Mouse (Mus musculus): ENCODE data around the gene Plekha5. TPM values are rescaled to one million over a fixed set of nuclear protein-coding genes. Genes with fewer than 3 reads are reported as not detected.
A peak's percentile ranks its signal among the peaks of the same experiment; 100 is the strongest.

The Plekha5 gene
- polyA plus RNA-seq, 1 experiment from 2014 or later, result 33.5 TPM

GRCm38 (mm10) chr6:140622391-140623225, 198.8 kb downstream of the Plekha5 start, which contains the start of gene Aebp2:
Aebp2 (plus strand) TSS chr6:140622663.
- Histone ChIP-seq H3K4me2 (ENCODE audit: low read length) (peak within 1 kb of the TSS; percentile 75), H3K36me3 (ENCODE audit: control insufficient read depth, insufficient read depth, low read length) (no peaks in the 10 kb centered on the region), H3K4me1 (ENCODE audit: control insufficient read depth, insufficient read depth, low read length) (peaks cover 26% of the 10 kb centered on the region), H3K4me3 (ENCODE audit: low read depth, low read length) (peak within 1 kb of the TSS; percentile 98), H3K27ac (ENCODE audit: low read length) (peak within 1 kb of the TSS; percentile 98), H3K9ac (ENCODE audit: low read depth, low read length) (peak within 1 kb of the TSS; percentile 99), H3K9me3 (replicated peaks; ENCODE audit: control insufficient read depth, low read length, poor library complexity, severe bottlenecking) (no peaks in the 10 kb centered on the region), H3K27me3 (ENCODE audit: control insufficient read depth, insufficient read depth, low read depth, low read length) (no peaks in the 10 kb centered on the region)
- 48% methylated on average over 30 of the region's 30 CpGs for WGBS
- ATAC-seq, result peak; percentile 9

- Histone ChIP-seq H3K4me3 (ENCODE audit: low read depth, low read length) (peak overlapping the region; percentile 98), H3K36me3 (ENCODE audit: control insufficient read depth, insufficient read depth, low read length) (no peaks in the 10 kb centered on the region), H3K4me1 (ENCODE audit: control insufficient read depth, insufficient read depth, low read length) (peaks cover 29% of the 10 kb centered on the region), H3K9ac (ENCODE audit: low read depth, low read length) (peak overlapping the region; percentile 99), H3K4me2 (ENCODE audit: low read length) (peak overlapping the region; percentile 84), H3K27ac (ENCODE audit: low read length) (peak overlapping the region; percentile 98), H3K9me3 (replicated peaks; ENCODE audit: control insufficient read depth, low read length, poor library complexity, severe bottlenecking) (no peaks in the 10 kb centered on the region), H3K27me3 (ENCODE audit: control insufficient read depth, insufficient read depth, low read depth, low read length) (no peaks in the 10 kb centered on the region)
- WGBS, result 0% methylated on average over 59 of the region's 117 CpGs
- ATAC-seq, result peak; percentile 94
Observed at GRCm38 (mm10) chr6:140623226-140624095, 199.6 kb downstream of the Plekha5 start.

GRCm38 (mm10) chr6:140624096-140625051, 200.5 kb downstream of the Plekha5 start:
- H3K36me3 ChIP-seq (ENCODE audit: control insufficient read depth, insufficient read depth, low read length), result no peaks in the 10 kb centered on the region

GRCm38 (mm10) chr6:140629176-140629859, 205.5 kb downstream of the Plekha5 start:
- Histone ChIP-seq H3K36me3 (ENCODE audit: control insufficient read depth, insufficient read depth, low read length) (no peaks in the 10 kb centered on the region; the same call in 1 of the 2 replicates), H3K9me3 (replicated peaks; ENCODE audit: control insufficient read depth, low read length, poor library complexity, severe bottlenecking) (no peaks in the 10 kb centered on the region), H3K4me1 (ENCODE audit: control insufficient read depth, insufficient read depth, low read length) (peaks cover 38% of the 10 kb centered on the region), H3K4me3 (ENCODE audit: low read depth, low read length) (no peak overlapping the region), H3K27ac (ENCODE audit: low read length) (no peak overlapping the region), H3K9ac (ENCODE audit: low read depth, low read length) (no peak overlapping the region), H3K4me2 (ENCODE audit: low read length) (no peak overlapping the region), H3K27me3 (ENCODE audit: control insufficient read depth, insufficient read depth, low read depth, low read length) (no peaks in the 10 kb centered on the region)
- 80% methylated on average over 4 of the region's 4 CpGs for WGBS
- no peak for ATAC-seq

More at GRCm38 (mm10) chr6:140624096-140625051, 200.5 kb downstream of the Plekha5 start:
- H3K9ac ChIP-seq (ENCODE audit: low read depth, low read length), result peak overlapping the region; percentile 99
- H3K4me1 ChIP-seq (ENCODE audit: control insufficient read depth, insufficient read depth, low read length), result peaks cover 32% of the 10 kb centered on the region
- H3K27me3 ChIP-seq (ENCODE audit: control insufficient read depth, insufficient read depth, low read depth, low read length), result no peaks in the 10 kb centered on the region
- H3K4me3 ChIP-seq (ENCODE audit: low read depth, low read length), result peak overlapping the region; percentile 98
- peak overlapping the region; percentile 98 for H3K27ac ChIP-seq (ENCODE audit: low read length)
- H3K4me2 ChIP-seq (ENCODE audit: low read length), result peak overlapping the region; percentile 84
- 1% methylated on average over 61 of the region's 80 CpGs for WGBS
- no peaks in the 10 kb centered on the region for H3K9me3 ChIP-seq (replicated peaks; ENCODE audit: control insufficient read depth, low read length, poor library complexity, severe bottlenecking)
- ATAC-seq, result no peak; the same call in 1 of the 2 replicates

GRCm38 (mm10) chr6:140630306-140630705, 206.5 kb downstream of the Plekha5 start:
- no peaks in the 10 kb centered on the region for H3K27me3 ChIP-seq (ENCODE audit: control insufficient read depth, insufficient read depth, low read depth, low read length)
- H3K4me3 ChIP-seq (ENCODE audit: low read depth, low read length), result no peak overlapping the region
- H3K36me3 ChIP-seq (ENCODE audit: control insufficient read depth, insufficient read depth, low read length), result no peaks in the 10 kb centered on the region; the same call in 1 of the 2 replicates
- no peaks in the 10 kb centered on the region for H3K9me3 ChIP-seq (replicated peaks; ENCODE audit: control insufficient read depth, low read length, poor library complexity, severe bottlenecking)
- no peak overlapping the region for H3K27ac ChIP-seq (ENCODE audit: low read length)
- no peak overlapping the region for H3K9ac ChIP-seq (ENCODE audit: low read depth, low read length)
- no peak overlapping the region for H3K4me2 ChIP-seq (ENCODE audit: low read length)
- H3K4me1 ChIP-seq (ENCODE audit: control insufficient read depth, insufficient read depth, low read length), result peaks cover 34% of the 10 kb centered on the region
- ATAC-seq, result no peak
- 22% methylated on average over 4 of the region's 4 CpGs for WGBS

- no peak overlapping the region for H3K4me3 ChIP-seq (ENCODE audit: low read depth, low read length)
- H3K9me3 ChIP-seq (replicated peaks; ENCODE audit: control insufficient read depth, low read length, poor library complexity, severe bottlenecking), result no peaks in the 10 kb centered on the region
- 77% methylated on average over 8 of the region's 8 CpGs for WGBS
- H3K4me2 ChIP-seq (ENCODE audit: low read length), result no peak overlapping the region
- peaks cover 5% of the 10 kb centered on the region for H3K36me3 ChIP-seq (ENCODE audit: control insufficient read depth, insufficient read depth, low read length)
- no peak for ATAC-seq
- no peak overlapping the region for H3K9ac ChIP-seq (ENCODE audit: low read depth, low read length)
- peaks cover 12% of the 10 kb centered on the region for H3K4me1 ChIP-seq (ENCODE audit: control insufficient read depth, insufficient read depth, low read length)
- no peaks in the 10 kb centered on the region for H3K27me3 ChIP-seq (ENCODE audit: control insufficient read depth, insufficient read depth, low read depth, low read length)
- H3K27ac ChIP-seq (ENCODE audit: low read length), result no peak overlapping the region
Observed at GRCm38 (mm10) chr6:140633616-140634015, 209.8 kb downstream of the Plekha5 start.

- 92% methylated on average over 4 of the region's 4 CpGs for WGBS
- Histone ChIP-seq H3K4me2 (ENCODE audit: low read length) (no peak overlapping the region), H3K27ac (ENCODE audit: low read length) (no peak overlapping the region), H3K36me3 (ENCODE audit: control insufficient read depth, insufficient read depth, low read length) (peaks cover 14% of the 10 kb centered on the region), H3K27me3 (ENCODE audit: control insufficient read depth, insufficient read depth, low read depth, low read length) (no peaks in the 10 kb centered on the region), H3K9me3 (replicated peaks; ENCODE audit: control insufficient read depth, low read length, poor library complexity, severe bottlenecking) (no peaks in the 10 kb centered on the region), H3K4me1 (ENCODE audit: control insufficient read depth, insufficient read depth, low read length) (no peaks in the 10 kb centered on the region), H3K4me3 (ENCODE audit: low read depth, low read length) (no peak overlapping the region), H3K9ac (ENCODE audit: low read depth, low read length) (no peak overlapping the region)
- no peak for ATAC-seq
Observed at GRCm38 (mm10) chr6:140636290-140636689, 212.4 kb downstream of the Plekha5 start.

GRCm38 (mm10) chr6:140642010-140642409, 218.2 kb downstream of the Plekha5 start:
- 81% methylated on average over 7 of the region's 7 CpGs for WGBS
- peaks cover 21% of the 10 kb centered on the region for H3K36me3 ChIP-seq (ENCODE audit: control insufficient read depth, insufficient read depth, low read length)
- no peaks in the 10 kb centered on the region for H3K9me3 ChIP-seq (replicated peaks; ENCODE audit: control insufficient read depth, low read length, poor library complexity, severe bottlenecking)
- no peak for ATAC-seq
- no peak overlapping the region for H3K4me3 ChIP-seq (ENCODE audit: low read depth, low read length)
- H3K4me2 ChIP-seq (ENCODE audit: low read length), result no peak overlapping the region
- no peaks in the 10 kb centered on the region for H3K27me3 ChIP-seq (ENCODE audit: control insufficient read depth, insufficient read depth, low read depth, low read length)
- no peak overlapping the region for H3K9ac ChIP-seq (ENCODE audit: low read depth, low read length)
- H3K27ac ChIP-seq (ENCODE audit: low read length), result no peak overlapping the region
- no peaks in the 10 kb centered on the region for H3K4me1 ChIP-seq (ENCODE audit: control insufficient read depth, insufficient read depth, low read length)

All from midbrain, embryonic 16.5 days (tissue).